Mouse (Mus musculus): ENCODE measurements around the gene Agfg2. TPM values are rescaled to one million over a fixed set of nuclear protein-coding genes. Genes with fewer than 3 reads are reported as not detected.
A peak's percentile ranks its signal among the peaks of the same experiment; 100 is the strongest.
"Not testable (repeated sequence)": the region's sequence is repeated elsewhere in the genome, so short reads cannot be mapped to it uniquely, and the experiment has no call there.

Gene Agfg2
- total RNA-seq (2021), result 10 to 100 TPM; 38.7 to 40.8 TPM
- long read RNA-seq, experiment 1, transcript Agfg2-201 (12 exons, 2,893 nt), result minor isoform, 9 of 50 reads
- long read RNA-seq, experiment 1, transcript Agfg2-202 (13 exons, 2,858 nt), result major isoform, 28 of 50 reads
- long read RNA-seq, experiment 1, partial matches to known transcripts, result 2 of 50 reads
- long read RNA-seq, experiment 1, other reads (novel, unspliced or antisense), result 11 of 50 reads
- long read RNA-seq, experiment 2, transcript Agfg2-202 (13 exons, 2,858 nt), result major isoform, 39 of 59 reads
- long read RNA-seq, experiment 2, transcript Agfg2-201 (12 exons, 2,893 nt), result minor isoform, 5 of 59 reads
- long read RNA-seq, experiment 2, partial matches to known transcripts, result 4 of 59 reads
- long read RNA-seq, experiment 2, other reads (novel, unspliced or antisense), result 10 of 59 reads

DNA sequence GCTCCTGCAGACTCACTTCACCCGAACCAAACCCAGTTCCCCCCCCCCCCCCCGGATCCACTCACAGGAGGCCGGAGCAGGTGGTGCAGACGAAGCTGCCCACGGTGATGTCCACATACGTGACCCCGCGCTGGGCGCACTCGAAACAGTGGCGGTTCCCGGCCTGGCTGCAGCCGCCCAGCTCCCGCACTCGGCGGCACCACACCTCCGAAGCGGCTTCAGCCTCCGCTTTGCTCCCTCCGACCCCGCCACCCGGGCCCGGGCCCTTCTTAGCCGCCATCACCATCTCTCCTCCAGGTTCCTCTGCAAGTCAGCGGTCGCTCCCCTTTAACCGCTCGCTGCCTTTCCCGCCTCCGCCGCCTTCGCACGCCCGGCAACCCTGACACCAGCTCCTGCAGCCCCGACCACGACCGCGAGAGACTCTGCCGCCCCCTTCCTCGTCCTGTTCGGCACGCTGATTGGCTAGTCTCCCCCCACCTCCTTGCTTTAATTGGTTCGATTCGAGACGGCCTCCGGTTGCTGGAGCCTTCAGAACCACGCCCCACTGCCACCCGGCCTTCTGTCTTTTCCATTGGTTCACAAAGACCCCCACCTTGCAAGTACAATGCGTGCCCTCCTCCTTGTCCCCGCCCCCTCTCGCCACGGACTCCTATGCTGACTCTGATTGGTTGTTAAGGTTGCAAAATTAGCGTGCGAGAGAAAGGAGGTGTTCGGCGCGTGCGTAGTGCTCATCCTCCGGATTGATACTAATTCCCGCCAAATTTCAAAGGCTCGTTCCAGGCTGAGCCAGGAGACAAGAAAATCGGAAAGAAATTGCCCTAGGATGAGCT, at the start of gene Agfg2:
Agfg2 (minus strand) TSS at position 433 of the 830 bp plus-strand sequence.
- peak; percentile 99 to 100 for DNase-seq (ENCODE audit: low spot score in 2 of 2)
- intact Hi-C loops (cut with DNase I), result loop anchor here (5.0 kb wide), 1 partner anchor 53 kb away; no protein-coding TSS in a partner anchor

DNA sequence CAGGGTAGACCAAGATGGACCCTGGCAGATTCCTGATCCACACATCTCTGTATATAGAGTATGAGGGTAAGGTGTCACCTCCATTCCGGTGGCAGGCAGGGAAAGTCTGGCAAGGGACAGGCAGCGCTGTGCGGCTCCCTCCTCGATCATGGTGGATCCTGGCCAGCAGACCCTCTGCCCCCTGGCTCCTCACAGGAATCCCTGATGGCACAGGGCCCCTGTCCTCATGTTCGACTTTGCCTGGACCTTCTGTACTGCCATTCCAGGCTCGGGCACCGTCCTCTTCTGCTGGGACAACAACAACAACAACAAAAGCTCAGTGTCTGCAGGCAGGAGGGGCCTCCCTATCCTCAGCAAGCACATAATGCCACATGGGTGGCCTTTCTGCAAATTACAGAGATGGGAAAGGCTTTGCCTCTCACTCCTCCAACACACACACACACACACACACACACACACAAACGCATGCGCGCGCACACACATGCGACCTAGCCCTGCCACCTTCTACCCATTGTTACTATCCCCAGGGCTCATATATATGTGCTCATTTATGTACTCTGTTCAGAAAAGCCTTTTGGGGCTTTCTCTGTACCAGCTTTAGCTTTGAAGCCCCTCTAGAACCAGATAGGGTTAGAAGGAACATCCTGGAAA, 49.2 kb upstream of the Agfg2 start:
- intact Hi-C loops (cut with DNase I), result no loop called here
- DNase-seq (ENCODE audit: low spot score in 2 of 2), result no peak

DNA sequence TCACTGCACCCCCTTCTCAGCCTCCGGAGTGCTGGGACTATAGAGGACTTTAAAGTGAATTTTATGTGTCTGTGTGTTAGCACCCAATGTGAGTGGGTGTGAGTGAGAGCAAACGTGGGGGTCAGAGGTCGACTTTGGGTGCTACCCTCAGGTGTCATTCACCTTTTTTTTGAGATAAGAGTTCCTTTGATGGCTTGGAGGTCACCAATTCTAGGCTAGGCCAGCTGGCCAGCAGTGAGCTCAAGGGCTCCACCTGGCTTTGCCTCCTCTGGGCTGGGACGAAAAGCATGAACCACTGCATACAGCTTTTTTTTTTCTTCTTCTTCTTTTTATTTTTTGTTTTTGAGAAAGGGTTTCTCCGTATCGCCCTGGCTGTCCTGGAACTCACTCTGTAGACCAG, 42.2 kb upstream of the Agfg2 start:
- intact Hi-C loops (cut with DNase I), result no loop called here
- DNase-seq (ENCODE audit: low spot score in 2 of 2), result no peak

DNA sequence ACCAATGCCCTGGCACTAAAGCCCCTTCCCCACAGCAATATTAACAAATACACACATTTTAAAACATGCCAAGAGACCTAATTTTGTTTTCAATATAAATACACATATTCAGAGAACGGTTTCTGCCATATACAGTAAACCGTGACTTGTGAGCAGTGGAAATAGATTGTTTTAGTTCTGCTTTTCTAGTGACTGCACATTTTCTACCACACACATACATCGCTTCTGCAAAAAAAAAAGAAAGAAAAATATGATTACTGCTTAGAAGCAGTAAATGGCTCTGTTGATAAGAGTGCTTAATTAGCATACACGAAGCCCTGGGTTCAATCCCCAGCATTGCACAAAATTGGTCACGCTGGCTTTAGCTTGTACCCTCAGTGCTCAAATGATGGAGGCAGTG, 39.3 kb upstream of the Agfg2 start:
- no peak for DNase-seq (ENCODE audit: low spot score in 2 of 2)
- intact Hi-C loops (cut with DNase I), result no loop called here

DNA sequence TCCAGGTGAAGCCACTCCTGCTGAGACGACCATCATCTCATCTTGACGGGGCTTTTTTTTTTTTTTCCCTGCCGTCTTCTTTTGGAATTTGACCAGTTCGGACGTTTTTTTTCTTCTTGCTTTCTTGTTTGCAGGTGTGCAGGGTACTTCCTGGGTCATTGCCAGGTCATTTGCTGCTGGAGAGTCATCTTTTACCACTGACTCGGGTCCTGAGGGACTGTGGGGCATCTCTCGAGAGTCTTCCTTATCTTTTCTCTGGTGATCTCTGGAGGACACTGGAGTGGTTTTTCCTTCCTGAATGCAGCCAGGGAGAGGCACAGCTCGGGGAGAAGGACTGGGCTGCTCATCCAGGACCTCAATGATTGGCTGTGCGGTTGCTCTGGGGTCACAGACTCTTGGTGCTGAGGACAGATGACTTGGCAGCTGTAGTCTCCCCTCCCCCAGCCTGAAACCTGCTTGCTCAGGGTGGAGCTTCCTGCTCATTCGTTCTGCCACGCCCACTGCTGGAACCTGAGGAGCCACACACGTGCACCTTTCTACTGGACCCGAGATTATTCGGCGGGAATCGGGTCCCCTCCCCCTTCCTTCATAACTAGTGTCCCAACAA, 36.1 kb upstream of the Agfg2 start:
- DNase-seq (ENCODE audit: low spot score in 2 of 2); intact Hi-C loops (cut with DNase I): not testable (repeated sequence)

DNA sequence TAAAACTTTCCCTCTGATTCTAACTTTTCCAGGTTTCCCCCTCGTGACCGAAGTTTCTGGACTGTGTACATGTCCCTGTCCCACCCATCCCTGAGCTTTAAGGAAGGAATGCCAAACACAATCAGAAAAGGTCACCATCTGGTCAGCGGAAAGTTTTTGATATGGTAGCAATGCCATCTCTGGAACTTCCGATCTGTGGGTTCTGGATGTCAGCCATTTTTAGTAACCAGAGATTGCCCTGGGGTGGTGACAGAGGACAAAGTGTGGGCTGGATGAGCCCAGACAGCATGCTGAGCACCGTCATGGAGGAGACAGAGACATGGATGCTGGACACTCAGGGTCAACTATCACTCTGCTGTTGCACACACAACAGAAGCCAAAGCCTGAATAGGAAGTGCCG, 34.6 kb upstream of the Agfg2 start:
- DNase-seq (ENCODE audit: low spot score in 2 of 2), result no peak
- intact Hi-C loops (cut with DNase I), result no loop called here

DNA sequence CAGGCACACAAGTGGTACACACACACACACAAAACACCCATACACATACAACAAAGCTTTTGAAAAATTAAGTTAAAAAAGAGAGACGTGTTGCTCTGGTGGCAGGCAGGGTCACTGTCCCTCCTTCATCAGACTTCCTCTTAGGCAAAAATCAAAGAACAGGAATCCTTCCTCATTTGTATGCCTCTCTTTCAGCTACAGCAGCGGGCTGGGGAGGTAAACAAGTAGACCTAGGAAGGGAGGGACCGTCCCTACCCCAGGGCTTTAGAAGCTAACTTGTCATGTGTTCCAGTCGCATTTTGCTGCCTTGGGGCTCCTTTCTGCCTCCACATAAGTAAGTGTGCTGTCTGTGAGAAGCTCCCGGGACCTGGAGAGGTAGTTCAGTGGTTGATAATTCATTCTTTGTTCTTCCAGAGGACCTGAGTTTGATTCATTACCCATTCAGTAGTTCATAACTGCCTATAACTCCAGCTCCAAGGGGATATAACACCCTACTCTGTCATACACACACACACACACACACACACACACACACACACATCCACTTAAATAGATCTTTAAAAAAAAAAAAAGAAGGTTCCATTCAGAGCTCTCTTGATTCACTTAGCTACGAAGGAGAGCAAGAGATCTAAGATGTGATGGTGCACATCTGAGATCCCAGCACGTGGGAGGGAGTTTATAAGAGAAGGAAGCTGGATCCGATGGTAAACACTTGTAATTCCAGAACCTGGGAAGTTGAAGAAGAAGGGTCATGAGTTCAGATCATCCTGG, 33.7 kb upstream of the Agfg2 start:
- intact Hi-C loops (cut with DNase I), result no loop called here
- no peak for DNase-seq (ENCODE audit: low spot score in 2 of 2)

DNA sequence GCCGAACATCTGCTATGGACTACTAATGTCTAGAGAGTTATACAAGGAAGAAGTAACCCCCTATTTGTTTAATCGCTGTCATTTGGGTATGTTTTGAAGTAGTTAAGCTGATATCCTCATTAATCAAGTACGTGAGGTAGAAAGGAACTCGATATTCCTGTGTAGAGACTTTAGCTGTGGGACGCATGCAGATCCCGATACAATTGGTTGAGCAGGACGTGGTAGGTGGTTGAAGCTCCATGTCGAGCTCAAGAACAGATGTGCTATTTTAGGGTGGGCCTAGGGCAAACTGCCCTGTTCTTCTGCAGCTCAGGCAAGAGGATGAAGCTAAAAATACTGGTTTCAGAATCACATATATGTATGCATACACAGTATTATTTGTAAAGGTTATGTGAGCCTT, 31.2 kb upstream of the Agfg2 start:
- intact Hi-C loops (cut with DNase I), result no loop called here
- no peak for DNase-seq (ENCODE audit: low spot score in 2 of 2)

DNA sequence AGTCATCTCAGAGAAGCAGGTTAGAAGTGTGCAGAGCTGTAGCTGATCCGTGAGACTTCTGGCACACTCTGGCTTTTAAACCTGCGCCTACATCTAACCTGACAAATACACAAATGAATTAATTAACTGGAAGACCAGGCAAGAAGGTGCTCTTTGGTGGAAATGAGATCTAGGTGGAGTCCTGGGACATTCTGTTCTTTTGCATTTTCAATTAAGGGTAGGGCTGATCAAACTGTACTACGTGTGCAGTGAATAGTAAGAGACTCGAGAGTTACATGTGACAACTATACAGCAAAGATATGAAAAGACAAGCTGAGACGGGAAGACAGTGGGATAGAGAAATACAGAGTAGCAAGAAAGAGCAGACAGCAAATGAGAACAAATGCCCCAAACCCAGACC, 28.9 kb upstream of the Agfg2 start:
- intact Hi-C loops (cut with DNase I), result no loop called here
- no peak for DNase-seq (ENCODE audit: low spot score in 2 of 2)

DNA sequence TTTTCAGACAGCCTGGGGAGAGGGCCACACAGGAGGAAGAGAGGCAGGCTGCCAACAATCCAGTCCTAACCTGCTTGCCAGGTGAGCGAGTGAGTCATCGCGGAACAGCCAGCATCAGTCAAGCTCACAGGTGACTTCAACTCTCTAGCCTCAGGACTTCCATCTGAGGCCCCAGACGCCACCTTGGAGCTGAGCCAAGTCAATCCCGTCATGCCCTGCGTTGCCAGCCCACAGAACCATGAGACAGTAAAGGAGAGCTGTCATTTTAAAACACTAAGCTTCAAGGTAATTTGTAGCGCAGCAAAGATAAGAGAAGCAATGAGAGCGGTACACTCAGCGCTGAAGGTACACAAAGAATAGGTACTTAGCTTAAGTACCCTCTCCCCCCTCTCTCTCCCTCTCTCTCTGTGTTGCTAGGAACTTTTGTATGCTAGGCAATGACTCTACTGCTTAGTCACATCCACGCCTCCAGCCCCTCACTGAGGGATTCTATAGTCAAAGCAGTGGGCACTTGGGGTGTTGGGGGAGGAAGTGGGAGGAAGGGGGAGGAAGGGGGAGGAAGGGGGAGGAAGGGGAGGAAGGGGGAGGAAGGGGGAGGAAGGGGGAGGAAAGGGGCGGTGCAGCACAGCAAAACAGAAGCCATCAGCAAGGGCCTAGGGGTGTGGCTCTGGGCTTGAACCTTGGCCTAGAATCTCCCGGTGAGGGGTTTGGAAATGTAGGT, 22.5 kb upstream of the Agfg2 start:
- peak in 1 of 2 experiments; percentile 40 for DNase-seq (ENCODE audit: low spot score in 2 of 2)
- intact Hi-C loops (cut with DNase I), result no loop called here

DNA sequence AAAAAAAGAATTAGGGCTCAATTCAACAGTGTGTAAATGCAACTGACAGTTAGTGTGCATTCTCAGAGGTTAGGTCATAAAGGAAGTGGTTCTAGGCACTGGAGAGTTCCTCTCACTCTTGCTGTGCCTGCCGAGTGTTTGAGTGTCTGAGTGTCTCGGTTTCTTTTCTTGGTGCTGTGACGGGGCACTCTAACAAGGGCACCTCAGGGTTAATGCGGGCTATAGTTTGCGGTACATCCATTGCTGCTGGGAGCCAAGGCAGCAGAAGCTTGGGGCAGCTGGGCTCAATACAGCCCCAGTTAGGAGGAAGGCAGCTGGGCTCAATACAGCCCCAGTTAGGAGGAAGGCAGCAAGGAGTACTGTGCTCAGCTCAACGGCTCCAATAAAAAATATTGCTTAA, 20.7 kb upstream of the Agfg2 start:
- DNase-seq (ENCODE audit: low spot score in 2 of 2), result no peak
- intact Hi-C loops (cut with DNase I), result no loop called here

DNA sequence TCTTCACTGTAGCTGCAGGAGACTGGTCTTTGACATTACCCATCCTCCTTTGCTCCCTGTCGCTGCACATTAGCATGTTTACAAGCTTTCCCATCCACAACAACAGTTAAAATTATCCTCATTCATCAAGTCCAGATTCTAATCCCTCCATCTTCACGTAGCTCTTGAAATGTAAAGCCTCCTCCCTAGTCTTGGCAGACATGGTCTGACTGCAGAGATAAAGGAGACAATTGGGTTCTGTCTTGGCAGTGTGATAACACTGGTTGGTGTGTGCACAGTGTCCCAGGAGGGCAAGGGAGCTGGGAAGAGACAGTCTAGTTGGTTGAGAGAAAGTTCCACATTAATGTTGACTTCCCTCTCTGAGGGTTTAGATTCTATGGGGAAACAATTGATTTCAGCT, 15.3 kb upstream of the Agfg2 start:
- intact Hi-C loops (cut with DNase I), result no loop called here
- no peak for DNase-seq (ENCODE audit: low spot score in 2 of 2)

DNA sequence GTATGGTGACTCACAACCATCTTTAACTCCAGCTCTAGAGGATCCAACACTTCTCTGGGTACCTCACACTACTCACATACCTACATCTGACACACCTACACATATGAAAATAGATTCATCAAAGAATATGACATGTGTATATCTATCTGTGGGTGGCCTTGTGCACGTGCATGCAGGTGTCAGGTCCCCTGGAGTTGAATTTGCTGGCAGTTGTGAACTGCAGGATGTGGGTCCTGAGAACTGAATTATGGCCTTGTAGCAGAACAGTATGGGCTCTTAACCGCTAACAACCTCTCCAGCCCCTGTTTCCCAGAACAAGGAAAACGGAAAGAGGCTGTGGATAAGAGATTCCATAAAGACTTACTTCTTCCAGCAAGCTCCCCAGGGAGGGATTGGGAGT, 14.6 kb upstream of the Agfg2 start:
- intact Hi-C loops (cut with DNase I), result no loop called here
- no peak for DNase-seq (ENCODE audit: low spot score in 2 of 2)

DNA sequence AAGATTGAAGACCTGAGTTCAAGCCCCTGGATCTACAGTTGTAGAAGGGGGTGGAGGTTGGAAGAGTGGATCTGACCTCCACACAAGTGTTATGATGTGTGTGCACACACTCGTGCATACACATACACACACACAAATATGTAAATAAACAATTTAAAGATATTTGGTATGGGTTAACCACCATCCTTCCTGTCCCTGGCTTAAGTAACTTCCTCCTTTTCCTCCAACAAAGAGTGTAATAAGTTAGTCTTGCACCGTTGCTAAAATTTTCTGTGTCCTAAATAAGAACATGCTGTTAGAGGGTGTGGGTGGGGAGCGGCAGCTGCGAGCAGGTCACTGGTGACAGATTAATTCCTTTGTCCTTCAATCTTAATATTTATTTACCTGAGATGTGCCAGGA, 11.4 kb upstream of the Agfg2 start:
- intact Hi-C loops (cut with DNase I), result no loop called here
- DNase-seq (ENCODE audit: low spot score in 2 of 2), result no peak

DNA sequence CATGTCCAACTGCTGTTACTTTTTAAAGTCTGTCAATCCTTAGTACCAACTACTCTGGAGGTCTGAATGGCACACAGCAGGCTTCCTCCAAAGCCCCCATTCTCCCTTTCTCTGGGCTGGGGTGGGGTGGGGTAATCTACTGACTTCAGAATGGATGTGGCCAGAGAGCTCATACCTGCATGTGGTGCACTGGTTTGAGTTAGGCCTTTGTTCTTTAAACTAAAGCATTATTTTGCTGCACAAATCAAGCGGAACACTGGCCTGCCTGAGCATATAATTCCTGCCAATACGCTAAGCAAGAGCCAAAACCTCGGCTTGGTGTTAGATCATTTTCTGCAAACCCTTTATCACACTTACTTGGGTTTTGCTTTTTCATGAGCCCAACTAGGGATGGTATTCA, 10.3 kb upstream of the Agfg2 start:
- intact Hi-C loops (cut with DNase I), result no loop called here
- no peak for DNase-seq (ENCODE audit: low spot score in 2 of 2)

DNA sequence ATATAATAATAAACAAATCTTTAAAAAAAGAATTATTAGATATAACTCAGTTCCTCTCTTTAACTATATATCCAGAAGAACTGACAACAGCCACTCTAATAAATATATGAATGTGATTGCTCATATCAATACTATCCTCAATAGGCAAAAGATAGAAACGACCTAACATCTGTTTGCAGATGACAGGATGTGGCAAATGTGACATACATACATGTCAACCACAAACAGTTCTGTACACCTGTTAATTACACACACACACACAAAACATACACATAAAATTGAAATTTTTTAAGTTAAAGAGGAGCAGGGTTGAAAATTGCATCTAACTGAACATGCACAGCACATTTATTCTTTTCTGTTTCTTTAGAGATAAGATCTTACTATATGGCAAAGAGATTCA, 7.4 kb upstream of the Agfg2 start:
- intact Hi-C loops (cut with DNase I), result no loop called here
- DNase-seq (ENCODE audit: low spot score in 2 of 2), result no peak

DNA sequence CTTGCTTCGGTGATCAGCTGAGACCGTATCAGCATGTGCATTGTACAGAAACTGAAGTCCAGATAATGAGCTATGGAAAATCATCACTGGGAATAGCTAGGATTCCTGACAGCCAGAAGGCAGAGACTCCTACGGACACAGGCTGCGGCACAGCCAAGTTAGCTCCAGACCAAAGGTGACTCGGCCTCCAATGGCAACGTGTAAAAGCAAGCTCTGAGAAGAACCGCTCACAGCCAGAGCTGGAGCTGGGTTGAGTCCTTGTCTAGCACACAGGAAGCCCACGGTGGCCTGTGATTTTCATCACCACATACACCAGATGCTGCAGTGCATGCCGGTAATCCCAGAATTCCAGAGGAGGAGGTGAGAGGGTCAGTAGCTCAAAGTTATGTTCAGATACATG, 6.0 kb upstream of the Agfg2 start:
- intact Hi-C loops (cut with DNase I), result no loop called here
- no peak for DNase-seq (ENCODE audit: low spot score in 2 of 2)

DNA sequence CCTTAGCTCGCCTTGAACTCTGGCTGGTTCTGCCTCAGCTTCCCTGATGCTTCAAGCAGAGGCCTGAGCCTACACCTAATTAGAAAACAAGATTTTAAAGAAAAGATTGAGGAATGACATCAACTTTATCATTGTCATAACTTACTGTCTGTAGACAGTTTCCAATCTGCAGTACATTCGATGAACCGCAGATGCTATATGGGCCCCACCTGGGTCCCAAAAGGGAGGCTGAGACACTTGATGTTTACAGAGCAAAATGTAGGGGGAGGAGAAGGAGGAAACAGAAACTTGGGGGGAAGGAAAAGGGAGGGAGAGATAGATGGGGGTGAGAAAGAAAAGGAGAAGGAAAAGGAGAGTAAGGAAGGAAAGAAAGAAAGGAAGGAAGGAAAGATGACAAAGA, 5.4 kb upstream of the Agfg2 start:
- no peak for DNase-seq (ENCODE audit: low spot score in 2 of 2)
- intact Hi-C loops (cut with DNase I), result no loop called here

Data from left cerebral cortex, postnatal 14 days (tissue).